Mouse (Mus musculus) erythroblast, embryonic 14.5 days (primary cell): Measurements from ENCODE around the gene Qpct. TPM values are rescaled to one million over a fixed set of nuclear protein-coding genes. Genes with fewer than 3 reads are reported as not detected.

ENCODE experiments used
- H3K27me3 ChIP-seq: 2 replicates; pipeline ENCODE4 v1.6.1; 2012; ENCODE audit warnings: inconsistent platforms; ENCODE audit not compliant: control insufficient read depth
- H3K36me3 ChIP-seq: 2 replicates; pipeline ENCODE4 v1.6.1; 2012; ENCODE audit warnings: mild to moderate bottlenecking, inconsistent platforms; ENCODE audit not compliant: control insufficient read depth
- H3K4me1 ChIP-seq: 2 replicates; pipeline ENCODE4 v1.6.1; 2012; ENCODE audit warnings: inconsistent platforms; ENCODE audit not compliant: control insufficient read depth
- H3K4me3 ChIP-seq: replicated peaks from 2 replicates; pipeline ENCODE3; 2012; ENCODE audit warnings: moderate library complexity, mild to moderate bottlenecking, inconsistent platforms
- H3K9me3 ChIP-seq: 2 replicates; pipeline ENCODE4 v1.6.1; 2012; ENCODE audit warnings: low read length, inconsistent platforms, mixed read lengths; ENCODE audit not compliant: control insufficient read depth
- GATA1 ChIP-seq: IDR thresholded peaks from 2 replicates; pipeline ENCODE4 v1.6.1; 2012; ENCODE audit warnings: low read length, inconsistent platforms, mixed read lengths
- TAL1 ChIP-seq: IDR thresholded peaks from 3 replicates; pipeline ENCODE4 v1.6.1; 2012; ENCODE audit warnings: low read length, inconsistent platforms, mixed read lengths
- polyA plus RNA-seq: library from polyadenylated mRNA; stranded (reverse); fragments of >175 nt; gene quantifications from 2 replicates; pipeline ENCODE4 v1.2.3, GENCODE M21; 2012

Gene Qpct
- polyA plus RNA-seq, 1 experiment = not detected

DNA sequence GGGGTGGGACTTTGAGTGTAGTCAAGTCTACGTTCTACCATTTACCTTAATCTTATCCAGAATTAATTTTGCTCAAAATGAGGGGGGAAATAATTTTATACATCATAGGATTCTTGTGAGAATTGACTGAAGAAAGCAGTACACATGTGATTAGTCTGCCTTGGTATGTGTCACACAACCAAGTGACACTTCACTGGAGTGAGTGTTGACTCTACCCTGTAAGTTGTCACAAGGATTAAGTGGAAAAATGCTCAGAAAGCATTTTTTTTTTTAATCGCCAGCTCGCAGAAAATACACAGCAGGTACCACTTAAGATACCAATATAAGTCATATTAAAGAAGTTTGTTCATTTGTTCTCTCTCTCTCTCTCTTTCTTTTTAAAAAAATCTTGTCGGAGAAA is 27.2 kb upstream of the Qpct start:
- no peaks in the 10 kb centered on the region for H3K36me3 ChIP-seq
- H3K27me3 ChIP-seq = peaks cover 42% of the 10 kb centered on the region
- no peak for TF ChIP-seq GATA1
- TF ChIP-seq TAL1 = no peak
- no peak overlapping the region for H3K4me3 ChIP-seq
- no peaks in the 10 kb centered on the region for H3K9me3 ChIP-seq
- peaks cover 11% of the 10 kb centered on the region for H3K4me1 ChIP-seq

DNA sequence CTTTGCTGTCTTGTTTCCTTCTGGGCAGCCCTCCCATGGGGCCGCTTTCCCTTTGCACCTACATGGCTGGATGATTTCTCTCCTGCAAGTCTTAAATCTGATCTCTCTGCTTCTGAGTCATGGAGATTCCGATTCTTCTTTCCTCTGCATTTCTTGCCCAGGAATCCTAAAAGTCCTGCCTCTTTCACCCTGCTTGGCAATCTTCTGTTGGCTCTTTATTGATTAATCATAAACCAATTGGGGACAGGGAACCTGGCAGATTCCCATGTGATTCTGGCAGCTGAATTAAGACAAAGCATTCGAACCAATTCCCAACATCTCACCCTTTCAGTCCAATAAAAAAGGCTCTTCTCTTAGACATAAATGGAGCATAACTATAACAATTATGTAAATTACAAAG is 22.5 kb upstream of the Qpct start:
- H3K36me3 ChIP-seq = no peaks in the 10 kb centered on the region
- no peaks in the 10 kb centered on the region for H3K9me3 ChIP-seq
- H3K4me3 ChIP-seq = no peak overlapping the region
- no peaks in the 10 kb centered on the region for H3K4me1 ChIP-seq
- TF ChIP-seq TAL1 (no peak), GATA1 (no peak)
- peaks cover 3% of the 10 kb centered on the region for H3K27me3 ChIP-seq

GRCm38 (mm10) chr17:79031569-79031968 is 20.1 kb upstream of the Qpct start:
- no peak overlapping the region for H3K4me3 ChIP-seq
- no peaks in the 10 kb centered on the region for H3K9me3 ChIP-seq
- no peak for TF ChIP-seq TAL1
- no peak for TF ChIP-seq GATA1
- no peaks in the 10 kb centered on the region for H3K4me1 ChIP-seq
- H3K36me3 ChIP-seq = no peaks in the 10 kb centered on the region
- no peaks in the 10 kb centered on the region for H3K27me3 ChIP-seq

- TF ChIP-seq GATA1 = no peak
- no peak for TF ChIP-seq TAL1
- Histone ChIP-seq H3K36me3 (no peaks in the 10 kb centered on the region), H3K4me3 (no peak overlapping the region), H3K9me3 (no peaks in the 10 kb centered on the region), H3K4me1 (no peaks in the 10 kb centered on the region), H3K27me3 (no peaks in the 10 kb centered on the region)
Observed at GRCm38 (mm10) chr17:79032782-79033181, 18.9 kb upstream of the Qpct start.

DNA sequence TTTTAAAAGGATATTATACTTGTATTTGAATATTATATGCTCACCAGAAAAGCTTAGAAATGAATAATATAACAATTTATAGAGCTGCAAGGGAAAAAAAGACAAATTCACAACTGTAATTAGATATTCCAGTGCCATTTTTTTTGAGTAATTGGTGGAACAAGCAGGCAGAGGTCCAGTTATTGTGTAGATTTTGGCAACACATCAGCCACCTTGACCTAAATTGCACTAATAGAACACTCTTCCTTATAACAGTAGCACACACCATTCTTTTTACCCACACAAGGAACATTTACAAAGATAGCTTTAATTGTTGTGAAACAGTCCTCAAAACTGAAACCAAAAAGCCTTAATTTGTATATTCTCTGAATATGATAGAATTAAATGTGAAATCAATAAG is 12.0 kb upstream of the Qpct start:
- no peak overlapping the region for H3K4me3 ChIP-seq
- no peak for TF ChIP-seq GATA1
- no peak for TF ChIP-seq TAL1
- H3K36me3 ChIP-seq = no peaks in the 10 kb centered on the region
- no peaks in the 10 kb centered on the region for H3K27me3 ChIP-seq
- no peaks in the 10 kb centered on the region for H3K9me3 ChIP-seq
- no peaks in the 10 kb centered on the region for H3K4me1 ChIP-seq

DNA sequence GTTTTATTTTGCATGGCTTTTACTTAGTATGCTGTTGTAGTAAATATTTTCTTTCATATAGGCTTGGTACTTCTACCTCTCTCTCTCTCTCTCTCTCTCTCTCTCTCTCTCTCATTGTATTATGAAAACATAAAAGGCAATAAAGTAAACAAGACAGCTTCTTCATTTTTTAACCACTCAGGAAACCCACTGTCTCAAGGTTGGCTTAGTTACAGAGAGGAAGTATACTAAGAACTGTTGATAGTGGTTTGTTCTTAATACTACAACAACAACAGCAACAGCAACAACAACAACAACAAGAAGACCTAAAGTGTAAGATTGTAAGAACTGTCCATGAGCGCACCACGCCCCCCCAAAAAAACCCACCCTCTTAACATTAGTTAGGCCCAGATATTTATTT is 8.0 kb upstream of the Qpct start:
- Histone ChIP-seq H3K27me3 (no peaks in the 10 kb centered on the region), H3K9me3 (no peaks in the 10 kb centered on the region), H3K36me3 (no peaks in the 10 kb centered on the region), H3K4me1 (no peaks in the 10 kb centered on the region), H3K4me3 (no peak overlapping the region)
- TF ChIP-seq GATA1 (no peak), TAL1 (no peak)

GRCm38 (mm10) chr17:79052088-79052812 is 544 bp downstream of the Qpct start:
- Histone ChIP-seq H3K4me1 (no peaks in the 10 kb centered on the region), H3K36me3 (no peaks in the 10 kb centered on the region), H3K9me3 (no peaks in the 10 kb centered on the region), H3K27me3 (peaks cover 14% of the 10 kb centered on the region), H3K4me3 (peak overlapping the region; percentile 53)
- TF ChIP-seq TAL1 (no peak), GATA1 (no peak)

- TF ChIP-seq GATA1 (no peak), TAL1 (no peak)
Observed at GRCm38 (mm10) chr17:79058271-79058670, 6.6 kb downstream of the Qpct start.

GRCm38 (mm10) chr17:79060221-79060620 is 8.5 kb downstream of the Qpct start:
- Histone ChIP-seq H3K4me3 (no peak overlapping the region), H3K27me3 (no peaks in the 10 kb centered on the region), H3K9me3 (no peaks in the 10 kb centered on the region), H3K36me3 (no peaks in the 10 kb centered on the region), H3K4me1 (no peaks in the 10 kb centered on the region)
- no peak for TF ChIP-seq GATA1
- no peak for TF ChIP-seq TAL1

More at GRCm38 (mm10) chr17:79058271-79058670, 6.6 kb downstream of the Qpct start:
- Histone ChIP-seq H3K4me1 (no peaks in the 10 kb centered on the region), H3K4me3 (no peak overlapping the region), H3K36me3 (no peaks in the 10 kb centered on the region), H3K9me3 (no peaks in the 10 kb centered on the region), H3K27me3 (no peaks in the 10 kb centered on the region)

- TF ChIP-seq TAL1 (no peak), GATA1 (no peak)
- no peaks in the 10 kb centered on the region for H3K36me3 ChIP-seq
- no peak overlapping the region for H3K4me3 ChIP-seq
- H3K4me1 ChIP-seq = no peaks in the 10 kb centered on the region
- no peaks in the 10 kb centered on the region for H3K27me3 ChIP-seq
- H3K9me3 ChIP-seq = no peaks in the 10 kb centered on the region
Observed at GRCm38 (mm10) chr17:79064250-79064649, 12.5 kb downstream of the Qpct start.
